Mouse (Mus musculus): Measurements from ENCODE around the gene Klhl23. TPM values are rescaled to one million over a fixed set of nuclear protein-coding genes. Genes with fewer than 3 reads are reported as not detected.

The Klhl23 gene
- total RNA-seq (2023): 1 to 10 TPM; 4.5 to 6.5 TPM

DNA sequence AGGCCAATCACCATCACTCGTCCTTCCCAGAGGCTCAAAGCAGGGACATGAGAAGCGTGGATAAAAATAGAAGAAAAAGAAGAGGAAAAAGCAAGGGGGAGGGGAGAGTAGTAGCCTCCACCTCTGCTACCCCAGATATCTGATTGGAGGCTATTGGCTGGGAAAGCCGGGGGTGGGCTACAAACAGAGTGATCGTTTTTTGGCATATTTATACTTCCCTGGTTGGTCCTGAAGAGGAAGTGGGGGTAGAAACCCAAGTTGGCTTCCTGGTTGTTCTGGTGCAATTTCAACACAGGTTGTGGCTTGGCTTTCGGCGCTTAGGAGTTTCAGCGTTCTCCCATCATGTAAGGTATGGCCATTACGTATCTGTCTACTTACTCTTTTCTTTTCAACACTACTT lies at the start of gene Klhl23:
TSS of gene Klhl23 (plus strand) at position 234 of the 400 bp plus-strand sequence.

DNA sequence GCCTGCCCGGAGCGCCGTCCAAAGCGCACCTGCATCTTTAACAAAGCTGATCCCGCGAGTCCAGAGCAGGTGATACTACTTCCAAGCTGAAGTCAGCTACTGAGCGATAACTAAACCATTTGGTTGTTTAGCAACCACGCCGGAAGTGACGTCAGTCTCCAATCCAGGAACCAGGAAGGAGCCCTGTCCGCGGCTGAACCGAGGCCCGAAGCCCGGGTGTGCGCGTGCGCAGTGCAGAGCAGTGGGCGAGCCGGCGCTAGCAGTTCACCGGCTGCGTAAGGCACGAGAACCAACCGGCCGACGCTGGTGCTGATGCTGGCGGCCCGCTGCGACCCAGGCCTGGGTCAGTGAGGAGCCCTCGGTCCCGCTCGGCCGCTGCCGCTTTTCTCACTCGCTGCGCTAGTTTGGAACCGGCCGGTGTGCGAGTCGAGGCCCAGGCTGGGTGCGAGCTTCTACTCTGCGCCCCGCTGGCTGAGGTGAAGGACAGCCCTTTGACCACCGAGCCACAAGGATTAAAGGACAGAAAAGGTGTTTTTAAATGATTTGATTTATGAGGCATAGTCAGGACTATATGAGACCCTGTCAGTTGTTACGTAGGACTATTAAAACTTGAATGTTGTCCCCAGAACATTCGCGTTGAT lies 32.2 kb upstream of the Klhl23 start, which contains the start of the genes Ccdc173 and Phospho2:
TSS of gene Ccdc173 (minus strand) at position 147 of the 641 bp plus-strand sequence.
TSS of gene Phospho2 (plus strand) at position 195 of the 641 bp plus-strand sequence.

DNA sequence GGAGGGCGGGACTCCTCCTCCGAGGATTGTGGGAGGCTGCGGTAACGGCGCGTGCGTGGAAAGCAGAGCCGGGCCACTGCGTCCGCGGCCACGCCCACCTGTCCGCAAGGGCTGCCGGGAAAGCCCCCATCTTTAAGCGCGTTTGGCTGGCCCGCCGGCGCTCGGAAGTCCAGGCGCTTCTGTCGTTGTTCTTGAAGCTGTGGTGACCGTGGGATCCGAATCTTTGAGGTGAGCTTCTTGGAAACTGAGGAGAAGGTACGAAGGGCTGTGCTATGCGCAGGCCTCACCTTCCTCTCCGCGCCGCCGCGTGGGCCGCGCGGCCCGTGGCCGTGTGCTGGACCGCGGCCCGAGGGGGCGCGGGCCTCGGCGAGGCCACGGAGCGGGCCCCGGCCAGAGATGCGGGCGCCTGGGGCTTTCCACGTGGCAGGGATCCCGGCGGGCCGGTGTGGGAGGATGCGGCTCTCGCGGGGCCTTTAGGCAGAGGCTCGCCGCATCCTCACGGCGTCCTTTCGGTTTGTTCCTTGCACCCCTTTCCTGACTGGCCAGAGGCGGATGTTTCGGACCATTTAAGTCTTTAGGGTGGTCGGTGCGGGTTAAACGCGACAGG lies 39.8 kb downstream of the Klhl23 start, which contains the start of gene Ssb:
TSS of gene Ssb (plus strand) at position 78 of the 607 bp plus-strand sequence.

DNA sequence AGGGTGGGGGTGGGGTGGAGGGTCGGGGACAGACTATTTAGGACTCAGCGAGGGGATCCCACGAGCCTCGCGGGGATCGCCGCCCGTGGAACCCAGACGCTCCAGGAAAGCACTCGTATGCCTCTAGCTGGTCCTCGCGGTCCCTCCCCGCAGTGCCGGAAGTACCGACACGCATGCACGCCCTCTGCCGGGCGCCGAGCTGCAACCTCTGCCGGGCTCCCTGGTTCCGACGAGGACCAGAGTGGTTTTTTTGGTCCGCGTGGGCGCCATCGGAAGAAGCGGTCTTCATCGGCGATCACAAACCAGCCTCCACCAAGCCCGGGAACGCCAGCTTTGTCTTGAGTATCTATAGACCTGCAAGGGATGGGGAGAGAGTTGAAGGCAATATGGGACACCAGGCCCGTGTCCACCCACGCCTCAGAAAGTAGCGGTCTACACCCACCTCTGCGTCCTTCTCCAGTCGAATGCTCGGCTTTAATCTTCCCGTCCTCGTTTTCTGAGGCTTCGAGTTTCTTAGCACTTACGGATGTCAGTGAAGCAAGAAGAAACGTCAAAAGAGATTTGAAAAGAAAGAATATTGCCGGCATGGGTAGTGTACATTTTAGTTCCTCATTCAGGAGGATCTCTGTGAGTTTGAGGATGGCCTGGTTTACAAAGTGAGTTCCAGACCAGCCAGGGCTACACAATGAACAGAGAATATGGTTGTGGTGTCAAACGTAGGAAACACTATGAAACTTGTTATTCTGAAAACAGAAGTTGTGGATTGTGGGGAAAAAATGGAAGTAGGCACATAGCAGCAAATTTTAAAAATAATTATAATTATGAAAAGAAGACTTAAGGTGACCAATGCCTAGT lies 63.9 kb downstream of the Klhl23 start, which contains the start of gene Mettl5:
TSS of gene Mettl5 (minus strand) at position 165 of the 855 bp plus-strand sequence.

Other genes with a start within 250 kb of the Klhl23 start
- not detected for gene Lrp2, start 235.9 kb upstream of the Klhl23 start, total RNA-seq (2023)
- under 1 TPM in 1 of 2 experiments, not detected in 1; 0.76 TPM for gene Bbs5, start 174.8 kb upstream of the Klhl23 start, total RNA-seq (2023)
- under 1 TPM in 1 of 2 experiments, not detected in 1; 0.29 TPM for gene Klhl41, start 151.8 kb upstream of the Klhl23 start, total RNA-seq (2023)
- gene Fastkd1, start 108.4 kb upstream of the Klhl23 start, total RNA-seq (2023): 1 to 10 TPM; 3.4 to 4.9 TPM
- gene Ppig, start 99.4 kb upstream of the Klhl23 start, total RNA-seq (2023): 10 to 100 TPM; 55.9 to 60.3 TPM
- gene Ccdc173, start 32.4 kb upstream of the Klhl23 start, total RNA-seq (2023): 1 to 10 TPM in 1 of 2 experiments, under 1 TPM in 1; 0.49 to 1.8 TPM
- gene Phospho2, start 32.3 kb upstream of the Klhl23 start, total RNA-seq (2023): 10 to 100 TPM; 14.6 to 19.8 TPM
- gene Ssb, start 39.6 kb downstream of the Klhl23 start, total RNA-seq (2023): 10 to 100 TPM; 70.5 to 90.0 TPM
- 1 to 10 TPM; 9.5 to 9.7 TPM for gene Mettl5, start 63.7 kb downstream of the Klhl23 start, total RNA-seq (2023)
- gene Ubr3, start 75.3 kb downstream of the Klhl23 start, total RNA-seq (2023): 10 to 100 TPM; 42.0 to 46.3 TPM
- not detected for gene Myo3b, start 217.2 kb downstream of the Klhl23 start, total RNA-seq (2023)

All from neutrophil, adult 59 days (primary cell).